Mouse (Mus musculus) liver, adult 2 months (tissue): ENCODE results near the gene Morn4.

Experiments
- CTCF ChIP-seq: fragments of 200-500 bp; IDR thresholded peaks from 2 replicates; pipeline ENCODE4 v1.5.1; 2011; ENCODE audit warnings: low read depth, low read length, control low read depth
- POLR2A ChIP-seq: fragments of 200-500 bp; IDR thresholded peaks from 2 replicates; pipeline ENCODE4 v1.6.1; 2011; ENCODE audit warnings: low read length, control low read depth; ENCODE audit not compliant: insufficient read depth; ENCODE audit errors: extremely low read depth

- no peak for TF ChIP-seq CTCF
- no peak for TF ChIP-seq POLR2A
Observed at GRCm38 (mm10) chr19:42127024-42127423, 40.9 kb upstream of the Morn4 start.
